Mouse (Mus musculus) kidney, adult 2 months (tissue): ENCODE measurements around the gene Cradd.

Source experiments
- CTCF ChIP-seq: fragments of 200-500 bp; conservative IDR thresholded peaks from 2 replicates; pipeline ENCODE4 v1.5.1; 2011; ENCODE audit warnings: low read depth, mild to moderate bottlenecking, control low read depth, low read length, moderate library complexity, mixed read lengths; ENCODE audit not compliant: insufficient read depth, insufficient read length
- POLR2A ChIP-seq: fragments of 200-500 bp; IDR thresholded peaks from one replicate; pipeline ENCODE4 v1.6.1; 2011; ENCODE audit warnings: low read depth, low read length, control low read depth

DNA sequence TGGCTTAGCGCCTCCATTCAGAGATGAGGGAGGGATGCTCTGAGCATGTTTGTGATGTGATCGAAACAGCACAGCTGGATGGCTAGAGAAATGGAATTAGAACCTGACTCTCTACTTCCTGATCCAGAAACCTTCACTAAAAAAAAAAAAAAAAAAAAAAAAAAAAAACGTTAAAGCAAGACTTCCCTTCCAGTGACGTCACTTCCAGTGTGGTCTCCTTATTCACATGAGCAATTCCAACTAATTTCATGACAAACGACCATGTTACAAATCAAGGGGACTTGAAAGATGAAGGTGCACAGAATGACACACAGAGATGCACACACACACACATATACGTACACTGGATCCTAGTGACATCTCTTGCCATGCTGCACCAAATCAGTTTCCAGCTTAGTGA, 25.4 kb downstream of the Cradd start:
- no peak for TF ChIP-seq CTCF
- no peak for TF ChIP-seq POLR2A
